Mouse (Mus musculus): ENCODE measurements around the gene Engase. TPM values are rescaled to one million over a fixed set of nuclear protein-coding genes. Genes with fewer than 3 reads are reported as not detected.

Gene Engase
- total RNA-seq (2012; rRNA removed): 10.8 and 16.2 TPM in 2 replicates

GRCm38 (mm10) chr11:118476396-118477373 is at the start of gene Engase:
Gene Engase, plus strand, starts transcription at chr11:118476829.
- peak; percentile 93 for DNase-seq (ENCODE audit: low read depth, low spot score)
- peak within 1 kb of the TSS; percentile 91 to 95 for H3K4me3 ChIP-seq (ENCODE audit: insufficient read depth in 1 of 2, low read depth in 1 of 2, low read length in 2 of 2, poor library complexity in 1 of 2, severe bottlenecking in 1 of 2)
- peak within 1 kb of the TSS; percentile 83 for H3K9ac ChIP-seq (ENCODE audit: insufficient read depth, low read depth, low read length, poor library complexity, severe bottlenecking)
- no peak for TF ChIP-seq MAFK (IDR thresholded peaks at IDR 0.05; ENCODE audit: insufficient read depth, low read depth, low read length)
- no peak for TF ChIP-seq ZC3H11A (IDR thresholded peaks at IDR 0.05; ENCODE audit: borderline replicate concordance, low read depth, low read length)
- 0 out of 2 replicates have a peak, but pooled peaks have one; percentile 25 for TF ChIP-seq CHD2 (IDR thresholded peaks at IDR 0.05; ENCODE audit: low read depth, low read length)
- TF ChIP-seq ZNF384 (IDR thresholded peaks at IDR 0.05; ENCODE audit: low read depth, low read length): no peak
- peaks cover 7% of the 10 kb centered on the region for H3K36me3 ChIP-seq (ENCODE audit: control insufficient read depth, insufficient read depth, low read length, poor library complexity, severe bottlenecking)
- in situ Hi-C loops (cut with MboI; ENCODE audit: low sequenced_read_pairs in 2 of 2, unreplicated experiment in 2 of 2): no loop called here
- H3K9me3 ChIP-seq (ENCODE audit: control insufficient read depth, insufficient read depth, low read depth, low read length): no peaks in the 10 kb centered on the region
- no peak within 1 kb of the TSS for H3K27ac ChIP-seq (ENCODE audit: insufficient read depth, low read depth, low read length, poor library complexity, severe bottlenecking)
- H3K4me1 ChIP-seq (ENCODE audit: control insufficient read depth in 2 of 2, insufficient read depth in 2 of 2, low read length in 2 of 2, poor library complexity in 1 of 2): peaks cover 10 to 20% of the 10 kb centered on the region in 2 experiments; a peak in 3 of 4 replicates

GRCm38 (mm10) chr11:118427266-118427779 is 49.3 kb upstream of the Engase start:
- in situ Hi-C loops (cut with MboI; ENCODE audit: low sequenced_read_pairs in 2 of 2, unreplicated experiment in 2 of 2): no loop called here
- Histone ChIP-seq H3K36me3 (ENCODE audit: control insufficient read depth, insufficient read depth, low read length, poor library complexity, severe bottlenecking) (no peaks in the 10 kb centered on the region), H3K27ac (ENCODE audit: insufficient read depth, low read depth, low read length, poor library complexity, severe bottlenecking) (no peak overlapping the region), H3K4me3 (ENCODE audit: insufficient read depth in 1 of 2, low read depth in 1 of 2, low read length in 2 of 2, poor library complexity in 1 of 2, severe bottlenecking in 1 of 2) (no peak overlapping the region), H3K4me1 (ENCODE audit: control insufficient read depth in 2 of 2, insufficient read depth in 2 of 2, low read length in 2 of 2, poor library complexity in 1 of 2) (peaks cover 0 to 2% of the 10 kb centered on the region in 2 experiments; a peak in 2 of 4 replicates), H3K9me3 (ENCODE audit: control insufficient read depth, insufficient read depth, low read depth, low read length) (no peaks in the 10 kb centered on the region), H3K9ac (ENCODE audit: insufficient read depth, low read depth, low read length, poor library complexity, severe bottlenecking) (no peak overlapping the region)
- no peak for DNase-seq (ENCODE audit: low read depth, low spot score)
- no peak for TF ChIP-seq CHD2 (IDR thresholded peaks at IDR 0.05; ENCODE audit: low read depth, low read length)
- no peak for TF ChIP-seq MAFK (IDR thresholded peaks at IDR 0.05; ENCODE audit: insufficient read depth, low read depth, low read length)
- no peak for TF ChIP-seq ZC3H11A (IDR thresholded peaks at IDR 0.05; ENCODE audit: borderline replicate concordance, low read depth, low read length)
- no peak for TF ChIP-seq HCFC1 (IDR thresholded peaks at IDR 0.05; ENCODE audit: borderline replicate concordance, insufficient read depth, low read length)
- TF ChIP-seq ZNF384 (IDR thresholded peaks at IDR 0.05; ENCODE audit: low read depth, low read length): no peak

GRCm38 (mm10) chr11:118427986-118428385 is 48.6 kb upstream of the Engase start, which contains the start of gene C1qtnf1:
Gene C1qtnf1, plus strand, starts transcription at chr11:118428203.
- DNase-seq (ENCODE audit: low read depth, low spot score): no peak
- TF ChIP-seq MAFK (IDR thresholded peaks at IDR 0.05; ENCODE audit: insufficient read depth, low read depth, low read length) (no peak), ZC3H11A (IDR thresholded peaks at IDR 0.05; ENCODE audit: borderline replicate concordance, low read depth, low read length) (no peak), CHD2 (IDR thresholded peaks at IDR 0.05; ENCODE audit: low read depth, low read length) (no peak), ZNF384 (IDR thresholded peaks at IDR 0.05; ENCODE audit: low read depth, low read length) (no peak)
- H3K4me3 ChIP-seq (ENCODE audit: insufficient read depth in 1 of 2, low read depth in 1 of 2, low read length in 2 of 2, poor library complexity in 1 of 2, severe bottlenecking in 1 of 2): no peak within 1 kb of the TSS
- H3K4me1 ChIP-seq (ENCODE audit: control insufficient read depth in 2 of 2, insufficient read depth in 2 of 2, low read length in 2 of 2, poor library complexity in 1 of 2): peaks cover 0 to 2% of the 10 kb centered on the region in 2 experiments; a peak in 2 of 4 replicates
- H3K9ac ChIP-seq (ENCODE audit: insufficient read depth, low read depth, low read length, poor library complexity, severe bottlenecking): no peak within 1 kb of the TSS
- no peak within 1 kb of the TSS for H3K27ac ChIP-seq (ENCODE audit: insufficient read depth, low read depth, low read length, poor library complexity, severe bottlenecking)
- H3K9me3 ChIP-seq (ENCODE audit: control insufficient read depth, insufficient read depth, low read depth, low read length): no peaks in the 10 kb centered on the region
- H3K36me3 ChIP-seq (ENCODE audit: control insufficient read depth, insufficient read depth, low read length, poor library complexity, severe bottlenecking): no peaks in the 10 kb centered on the region
- in situ Hi-C loops (cut with MboI; ENCODE audit: low sequenced_read_pairs in 2 of 2, unreplicated experiment in 2 of 2): no loop called here

- Histone ChIP-seq H3K27ac (ENCODE audit: insufficient read depth, low read depth, low read length, poor library complexity, severe bottlenecking) (no peak overlapping the region), H3K4me3 (ENCODE audit: insufficient read depth in 1 of 2, low read depth in 1 of 2, low read length in 2 of 2, poor library complexity in 1 of 2, severe bottlenecking in 1 of 2) (no peak overlapping the region), H3K36me3 (ENCODE audit: control insufficient read depth, insufficient read depth, low read length, poor library complexity, severe bottlenecking) (no peaks in the 10 kb centered on the region), H3K4me1 (ENCODE audit: control insufficient read depth in 2 of 2, insufficient read depth in 2 of 2, low read length in 2 of 2, poor library complexity in 1 of 2) (peaks cover 0 to 5% of the 10 kb centered on the region in 2 experiments; a peak in 3 of 4 replicates), H3K9me3 (ENCODE audit: control insufficient read depth, insufficient read depth, low read depth, low read length) (no peaks in the 10 kb centered on the region), H3K9ac (ENCODE audit: insufficient read depth, low read depth, low read length, poor library complexity, severe bottlenecking) (no peak overlapping the region)
- TF ChIP-seq ZNF384 (IDR thresholded peaks at IDR 0.05; ENCODE audit: low read depth, low read length) (no peak), CHD2 (IDR thresholded peaks at IDR 0.05; ENCODE audit: low read depth, low read length) (no peak), ZC3H11A (IDR thresholded peaks at IDR 0.05; ENCODE audit: borderline replicate concordance, low read depth, low read length) (no peak), MAFK (IDR thresholded peaks at IDR 0.05; ENCODE audit: insufficient read depth, low read depth, low read length) (no peak), HCFC1 (IDR thresholded peaks at IDR 0.05; ENCODE audit: borderline replicate concordance, insufficient read depth, low read length) (no peak)
- DNase-seq (ENCODE audit: low read depth, low spot score): no peak
- in situ Hi-C loops (cut with MboI; ENCODE audit: low sequenced_read_pairs in 2 of 2, unreplicated experiment in 2 of 2): no loop called here
Measured at GRCm38 (mm10) chr11:118428460-118428868, 48.2 kb upstream of the Engase start.

Measured in ES-E14 (cell line).